8 mouse cellular contexts compared by ENCODE assay signal in genomic region chr11:98794469-98795014, GRCm38 (mm10). TPM values are rescaled to one million over a fixed set of nuclear protein-coding genes. Genes with fewer than 3 reads are reported as not detected.
DNase-seq lines count a peak whose midpoint lies in the region; ATAC-seq and TF ChIP-seq lines count a peak whose summit lies in the region.

No protein-coding gene starts in this region.

- H3K4me1 ChIP-seq in heart, embryonic 15.5 days (replicated peaks): peaks cover 35% of the 10 kb centered on the region
- H3K4me1 ChIP-seq in kidney, postnatal 0 days (replicated peaks; ENCODE audit: insufficient read depth, low read length): peaks cover 23% of the 10 kb centered on the region
- peaks cover 32% of the 10 kb centered on the region for H3K4me1 ChIP-seq in lung, embryonic 16.5 days (replicated peaks; ENCODE audit: control insufficient read depth, insufficient read depth, low read length)

- ATAC-seq in erythroblast, adult 5-6 weeks (replicated peaks; ENCODE audit: low FRiP score, poor library complexity, severe bottlenecking): peak; percentile 64
- ATAC-seq in heart, embryonic 15.5 days (replicated peaks; ENCODE audit: insufficient number of reproducible peaks, insufficient read depth, low FRiP score, low read depth): peak; percentile 64
- ATAC-seq in kidney, postnatal 0 days (replicated peaks; ENCODE audit: low FRiP score, low read depth): peak; percentile 44
- peak; percentile 67 for ATAC-seq in lung, embryonic 16.5 days (ENCODE audit: low read depth)

- no peaks in the 10 kb centered on the region for H3K9me3 ChIP-seq in heart, embryonic 15.5 days (replicated peaks)
- no peaks in the 10 kb centered on the region for H3K9me3 ChIP-seq in kidney, postnatal 0 days (replicated peaks; ENCODE audit: low read length)
- no peaks in the 10 kb centered on the region for H3K9me3 ChIP-seq in lung, embryonic 16.5 days (ENCODE audit: control insufficient read depth, low read length)

- WGBS in heart, embryonic 15.5 days: under 1% methylated on average over 29 of the region's 30 CpGs
- WGBS in kidney, postnatal 0 days: 4% methylated on average over 30 of the region's 30 CpGs
- under 1% methylated on average over 29 of the region's 30 CpGs for WGBS in lung, embryonic 16.5 days

- peak overlapping the region; percentile 79 for H3K4me3 ChIP-seq in left cerebral cortex, adult 2 months
- H3K4me3 ChIP-seq in heart, embryonic 15.5 days: peak overlapping the region; percentile 95
- H3K4me3 ChIP-seq in kidney, postnatal 0 days (replicated peaks; ENCODE audit: low read depth, low read length): peak overlapping the region; percentile 100
- H3K4me3 ChIP-seq in lung, embryonic 16.5 days (ENCODE audit: low read length): peak overlapping the region; percentile 98

- peak in 1 of 2 experiments; percentile 76 for DNase-seq in left cerebral cortex, adult 2 months (ENCODE audit: extremely low spot score in 1 of 2, low spot score in 2 of 2)
- DNase-seq in left cerebral cortex, adult 11 months (ENCODE audit: low spot score): no peak
- peak; percentile 87 to 89 for DNase-seq in adrenal gland, postnatal 36 days
- peak; percentile 90 for DNase-seq in kidney, postnatal 0 days (ENCODE audit: low spot score)
- peak; percentile 75 for DNase-seq in retina, postnatal 1 day

- H3K4me2 ChIP-seq in heart, embryonic 15.5 days: peak overlapping the region; percentile 79
- peak overlapping the region; percentile 78 for H3K4me2 ChIP-seq in kidney, postnatal 0 days (ENCODE audit: low read length)
- H3K4me2 ChIP-seq in lung, embryonic 16.5 days (ENCODE audit: low read depth, low read length): peak overlapping the region; percentile 60

- H3K27me3 ChIP-seq in heart, embryonic 15.5 days: no peaks in the 10 kb centered on the region
- no peaks in the 10 kb centered on the region for H3K27me3 ChIP-seq in kidney, postnatal 0 days (ENCODE audit: insufficient read depth, low read length)
- no peaks in the 10 kb centered on the region for H3K27me3 ChIP-seq in lung, embryonic 16.5 days (ENCODE audit: control insufficient read depth, insufficient read depth, low read depth, low read length)

- TF ChIP-seq CTCF in left cerebral cortex, adult 2 months (IDR thresholded peaks at IDR 0.05): peak; percentile 49
- no peak; the same call in 1 of the 2 replicates for TF ChIP-seq CTCF in kidney, postnatal 0 days (IDR thresholded peaks at IDR 0.05; ENCODE audit: low read depth)

- peak overlapping the region; percentile 100 for H3K9ac ChIP-seq in heart, embryonic 15.5 days
- H3K9ac ChIP-seq in kidney, postnatal 0 days (ENCODE audit: low read depth, low read length): peak overlapping the region; percentile 99
- H3K9ac ChIP-seq in lung, embryonic 16.5 days (ENCODE audit: low read length): peak overlapping the region; percentile 98

- intact Hi-C loops in left cerebral cortex, adult 2 months (cut with DNase I): loop anchor here (5.0 kb wide), 1 partner anchor 43 kb away; the partner anchor contains the start of gene Rapgefl1

- peaks cover 8% of the 10 kb centered on the region for H3K36me3 ChIP-seq in heart, embryonic 15.5 days
- H3K36me3 ChIP-seq in kidney, postnatal 0 days (ENCODE audit: insufficient read depth, low read length): peaks cover 7% of the 10 kb centered on the region; the same call in 1 of the 2 replicates
- peaks cover 7% of the 10 kb centered on the region for H3K36me3 ChIP-seq in lung, embryonic 16.5 days (ENCODE audit: control insufficient read depth, insufficient read depth, low read length)

- H3K27ac ChIP-seq in left cerebral cortex, adult 2 months: peak overlapping the region; percentile 99
- peak overlapping the region; percentile 100 for H3K27ac ChIP-seq in heart, embryonic 15.5 days
- H3K27ac ChIP-seq in kidney, postnatal 0 days: peak overlapping the region; percentile 99
- H3K27ac ChIP-seq in lung, embryonic 16.5 days (ENCODE audit: low read length): peak overlapping the region; percentile 100

RNA-seq across cellular contexts. Expression of gene Msl1, which starts 0.8 kb away (rescaled TPM):
- 100 to 1,000 TPM; 178 to 192 TPM for total RNA-seq in left cerebral cortex, adult 2 months (2021)
- total RNA-seq in adrenal gland, postnatal 36 days (2021): 100 to 1,000 TPM in 1 of 2 experiments, 10 to 100 TPM in 1; 94.2 to 106 TPM
- 30.3 and 42.7 TPM in 2 replicates for total RNA-seq in erythroblast, adult 5-6 weeks (2015; ENCODE audit: low replicate concordance)
- 26.1 and 26.3 TPM in 2 replicates for total RNA-seq in erythroblast, adult 5-6 weeks (2017; ENCODE audit: low replicate concordance)
- 15.5 and 17.2 TPM in 2 replicates for polyA plus RNA-seq in heart, embryonic 15.5 days (2015; fragmentation: Nextera tagmentation; extraction: Ambion mirVana)
- polyA plus RNA-seq in kidney, postnatal 0 days (2015; fragmentation: Nextera tagmentation; extraction: Ambion mirVana): 17.8 and 19.3 TPM in 2 replicates
- polyA plus RNA-seq in lung, embryonic 16.5 days (2015; fragmentation: Nextera tagmentation; extraction: Ambion mirVana): 19.4 and 20.3 TPM in 2 replicates

RNA-seq across cellular contexts. Expression of gene Casc3, which starts 10.2 kb away (rescaled TPM):
- 10 to 100 TPM; 53.0 to 57.6 TPM for total RNA-seq in left cerebral cortex, adult 2 months (2021)
- total RNA-seq in adrenal gland, postnatal 36 days (2021): 10 to 100 TPM; 29.6 to 34.3 TPM
- 20.0 and 23.6 TPM in 2 replicates for total RNA-seq in erythroblast, adult 5-6 weeks (2015; ENCODE audit: low replicate concordance)
- total RNA-seq in erythroblast, adult 5-6 weeks (2017; ENCODE audit: low replicate concordance): 15.7 and 26.5 TPM in 2 replicates
- polyA plus RNA-seq in heart, embryonic 15.5 days (2015; fragmentation: Nextera tagmentation; extraction: Ambion mirVana): 21.3 and 27.6 TPM in 2 replicates
- polyA plus RNA-seq in kidney, postnatal 0 days (2015; fragmentation: Nextera tagmentation; extraction: Ambion mirVana): 24.6 and 25.7 TPM in 2 replicates
- 33.2 and 36.6 TPM in 2 replicates for polyA plus RNA-seq in lung, embryonic 16.5 days (2015; fragmentation: Nextera tagmentation; extraction: Ambion mirVana)

RNA-seq across cellular contexts. Expression of gene Nr1d1, which starts 19.4 kb away (rescaled TPM):
- total RNA-seq in left cerebral cortex, adult 2 months (2021): 100 to 1,000 TPM in 1 of 2 experiments, 10 to 100 TPM in 1; 91.9 to 153 TPM
- 100 to 1,000 TPM; 116 to 171 TPM for total RNA-seq in adrenal gland, postnatal 36 days (2021)
- not detected in 2 replicates for total RNA-seq in erythroblast, adult 5-6 weeks (2015; ENCODE audit: low replicate concordance)
- total RNA-seq in erythroblast, adult 5-6 weeks (2017; ENCODE audit: low replicate concordance): 0.26 and 0.42 TPM in 2 replicates
- polyA plus RNA-seq in heart, embryonic 15.5 days (2015; fragmentation: Nextera tagmentation; extraction: Ambion mirVana): 7.0 and 7.5 TPM in 2 replicates
- polyA plus RNA-seq in kidney, postnatal 0 days (2015; fragmentation: Nextera tagmentation; extraction: Ambion mirVana): 3.1 and 3.5 TPM in 2 replicates
- 1.4 and 1.6 TPM in 2 replicates for polyA plus RNA-seq in lung, embryonic 16.5 days (2015; fragmentation: Nextera tagmentation; extraction: Ambion mirVana)

RNA-seq across cellular contexts. Expression of gene Rapgefl1, which starts 42.0 kb away (rescaled TPM):
- total RNA-seq in left cerebral cortex, adult 2 months (2021): 100 to 1,000 TPM; 144 to 153 TPM
- total RNA-seq in adrenal gland, postnatal 36 days (2021): under 1 TPM; 0.46 to 0.69 TPM
- total RNA-seq in erythroblast, adult 5-6 weeks (2015; ENCODE audit: low replicate concordance): not detected in 2 replicates
- total RNA-seq in erythroblast, adult 5-6 weeks (2017; ENCODE audit: low replicate concordance): 0.42 TPM in 1 of 2 replicates, not detected in the other
- polyA plus RNA-seq in heart, embryonic 15.5 days (2015; fragmentation: Nextera tagmentation; extraction: Ambion mirVana): 0.71 and 1.5 TPM in 2 replicates
- polyA plus RNA-seq in kidney, postnatal 0 days (2015; fragmentation: Nextera tagmentation; extraction: Ambion mirVana): 0.77 and 1.0 TPM in 2 replicates
- 1.3 and 1.4 TPM in 2 replicates for polyA plus RNA-seq in lung, embryonic 16.5 days (2015; fragmentation: Nextera tagmentation; extraction: Ambion mirVana)

RNA-seq across cellular contexts. Expression of gene Thra, which starts 54.1 kb away (rescaled TPM):
- 100 to 1,000 TPM; 730 to 768 TPM for total RNA-seq in left cerebral cortex, adult 2 months (2021)
- total RNA-seq in adrenal gland, postnatal 36 days (2021): 10 to 100 TPM; 69.2 to 91.7 TPM
- 1.9 and 5.0 TPM in 2 replicates for total RNA-seq in erythroblast, adult 5-6 weeks (2015; ENCODE audit: low replicate concordance)
- 4.3 and 8.1 TPM in 2 replicates for total RNA-seq in erythroblast, adult 5-6 weeks (2017; ENCODE audit: low replicate concordance)
- 34.8 and 39.5 TPM in 2 replicates for polyA plus RNA-seq in heart, embryonic 15.5 days (2015; fragmentation: Nextera tagmentation; extraction: Ambion mirVana)
- 26.1 TPM in 2 replicates for polyA plus RNA-seq in kidney, postnatal 0 days (2015; fragmentation: Nextera tagmentation; extraction: Ambion mirVana)
- 36.3 and 36.4 TPM in 2 replicates for polyA plus RNA-seq in lung, embryonic 16.5 days (2015; fragmentation: Nextera tagmentation; extraction: Ambion mirVana)

Comparison
In these comparisons a context has a peak if more than half of its experiments do, and no peak if none do; other contexts are left out.
1. RNA of gene Nr1d1, which starts 19.4 kb away (total RNA-seq): 116 to 171 TPM in adrenal gland, postnatal 36 days and 91.9 to 153 TPM in left cerebral cortex, adult 2 months; 0.26 to 0.42 TPM in erythroblast, adult 5-6 weeks; every median in the first group is over 10 times any median in the second.
2. Peak in every context shown above with its lines, with median percentiles within 50 percentile points of each other: H3K27ac ChIP-seq, H3K4me3 ChIP-seq, ATAC-seq, H3K4me2 ChIP-seq and H3K9ac ChIP-seq.